Mouse (Mus musculus) hematopoietic stem cell, adult 5-6 weeks (primary cell): ENCODE measurements around the gene Zscan5b. TPM values are rescaled to one million over a fixed set of nuclear protein-coding genes. Genes with fewer than 3 reads are reported as not detected.
"Not testable (repeated sequence)": the region's sequence is repeated elsewhere in the genome, so short reads cannot be mapped to it uniquely, and the experiment has no call there.

ENCODE experiments used
- ATAC-seq, 2 experiments: fragments of 125-278 bp in 1 of 2; replicated peaks in 1 of 2; 2 replicates each; pipeline ENCODE4 v1.8.0; 2016 to 2017; ENCODE audit warnings: inconsistent platforms in 2 of 2, mild to moderate bottlenecking in 2 of 2, moderate number of reproducible peaks in 2 of 2, low read depth in 1 of 2, moderate TSS enrichment in 1 of 2; ENCODE audit not compliant: low FRiP score in 2 of 2, poor library complexity in 2 of 2, severe bottlenecking in 2 of 2, insufficient read depth in 1 of 2, low TSS enrichment in 1 of 2
- total RNA-seq: library from RNA; stranded (forward); fragments of 172-1452, 232-1000 nt; gene quantifications from 2 replicates; pipeline ENCODE4 v1.2.3, GENCODE M21; 2017

The Zscan5b gene
- total RNA-seq, result not detected in 2 replicates

GRCm38 (mm10) chr7:6221978-6222377 is at the start of gene Zscan5b:
Gene Zscan5b, plus strand, starts transcription at chr7:6222278.
- ATAC-seq, result no peak

- no peak for ATAC-seq
Measured at GRCm38 (mm10) chr7:6172674-6173244, 49.3 kb upstream of the Zscan5b start.

- ATAC-seq, result no peak
Measured at GRCm38 (mm10) chr7:6173872-6174271, 48.2 kb upstream of the Zscan5b start.

- not testable (repeated sequence) for ATAC-seq
Measured at GRCm38 (mm10) chr7:6174365-6174987, 47.6 kb upstream of the Zscan5b start.

GRCm38 (mm10) chr7:6179013-6179412 is 43.1 kb upstream of the Zscan5b start:
- no peak for ATAC-seq

- ATAC-seq, result no peak
Measured at GRCm38 (mm10) chr7:6182882-6183281, 39.2 kb upstream of the Zscan5b start.

- ATAC-seq, result no peak
Measured at GRCm38 (mm10) chr7:6183802-6184201, 38.3 kb upstream of the Zscan5b start.

- ATAC-seq, result no peak
Measured at GRCm38 (mm10) chr7:6184521-6184920, 37.6 kb upstream of the Zscan5b start.

- ATAC-seq, result no peak
Measured at GRCm38 (mm10) chr7:6185391-6185790, 36.7 kb upstream of the Zscan5b start.

GRCm38 (mm10) chr7:6186176-6186575 is 35.9 kb upstream of the Zscan5b start:
- ATAC-seq, result no peak

- ATAC-seq, result no peak
Measured at GRCm38 (mm10) chr7:6186756-6187155, 35.3 kb upstream of the Zscan5b start.

GRCm38 (mm10) chr7:6189542-6189941 is 32.5 kb upstream of the Zscan5b start:
- no peak for ATAC-seq

GRCm38 (mm10) chr7:6191376-6191775 is 30.7 kb upstream of the Zscan5b start:
- peak; percentile 50 to 63 for ATAC-seq

GRCm38 (mm10) chr7:6194129-6194528 is 27.9 kb upstream of the Zscan5b start:
- ATAC-seq, result peak; percentile 80

- ATAC-seq, result no peak
Measured at GRCm38 (mm10) chr7:6195777-6196176, 26.3 kb upstream of the Zscan5b start.

GRCm38 (mm10) chr7:6196790-6197189 is 25.3 kb upstream of the Zscan5b start, which contains the start of gene Galp:
Gene Galp, plus strand, starts transcription at chr7:6197090.
- no peak for ATAC-seq

- no peak for ATAC-seq
Measured at GRCm38 (mm10) chr7:6204200-6204599, 17.9 kb upstream of the Zscan5b start.

GRCm38 (mm10) chr7:6213144-6213543 is 8.9 kb upstream of the Zscan5b start:
- ATAC-seq, result peak; percentile 32 to 46; a peak in 1 of 4 replicates

- not testable (repeated sequence) for ATAC-seq
Measured at GRCm38 (mm10) chr7:6214691-6215090, 7.4 kb upstream of the Zscan5b start.
